Mouse (Mus musculus) E14TG2a.4 (cell line): ENCODE data around the gene Pde4d.

Experiments used
- CTCF ChIP-seq: conservative IDR thresholded peaks from 2 replicates; pipeline ENCODE4 v1.5.1; 2014; ENCODE audit warnings: low read length
- NANOG ChIP-seq: IDR thresholded peaks from 2 replicates; pipeline ENCODE4 v1.6.1; 2014; ENCODE audit warnings: borderline replicate concordance, low read length, mixed read lengths

DNA sequence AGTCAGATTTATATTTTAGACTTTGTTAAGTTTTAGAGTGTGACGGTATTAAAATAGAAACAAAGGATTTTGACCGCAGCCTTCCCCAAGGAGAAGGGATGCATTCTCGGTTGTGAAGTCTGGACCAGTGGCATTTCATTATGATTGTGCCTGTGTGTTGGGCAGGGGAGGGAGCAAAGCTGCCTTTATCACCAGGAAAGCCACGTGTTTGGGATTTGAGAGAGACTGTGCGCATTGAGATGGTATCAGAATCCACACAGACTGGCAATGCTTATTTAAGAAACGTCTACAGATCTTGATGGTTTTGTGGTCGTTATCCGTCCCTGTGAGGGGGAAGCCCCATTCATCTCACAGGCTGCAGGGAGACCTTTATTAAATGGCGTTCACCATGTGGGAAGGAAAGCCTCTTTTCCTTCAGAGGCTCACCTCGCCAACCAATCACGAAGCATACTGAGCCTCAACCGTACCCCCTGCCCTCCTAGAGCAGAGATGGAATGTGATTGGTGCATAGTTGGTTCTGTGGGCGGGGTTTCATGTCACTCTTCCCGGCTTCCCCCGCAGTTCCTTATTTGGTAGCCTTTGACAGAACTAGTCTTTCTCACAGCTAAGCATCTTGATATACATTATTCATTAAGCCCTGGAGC, 1476.7 kb downstream of the Pde4d start:
- TF ChIP-seq CTCF (no peak), NANOG (no peak)
